Comparison of ENCODE assay signal across 10 mouse cellular contexts in the genomic region with DNA sequence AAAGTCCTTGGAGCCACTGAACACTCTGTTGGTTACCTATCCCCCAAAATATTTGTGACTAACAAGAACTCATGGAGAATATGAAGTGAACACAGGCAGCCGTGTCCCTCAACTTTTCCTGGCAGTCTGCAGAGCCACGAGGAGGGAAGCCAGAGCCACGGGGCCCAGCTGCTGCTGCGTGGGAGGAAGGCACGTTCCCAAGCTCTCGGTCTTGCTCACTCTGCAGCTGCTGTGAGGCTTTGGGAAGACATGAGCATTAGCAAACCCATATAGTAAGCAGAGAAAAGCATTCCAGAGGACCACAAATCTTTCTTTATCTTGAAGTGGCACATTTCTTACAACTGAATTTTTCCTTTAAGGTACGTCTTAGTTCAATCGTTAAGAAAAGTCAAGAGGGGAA.
DNase-seq lines count a peak whose midpoint lies in the region; ATAC-seq and TF ChIP-seq lines count a peak whose summit lies in the region.
"Had no signal": no experiment of that assay in that cellular context is flagged by ENCODE, and none has a peak within 500 bp of the region (broad histone marks: within the 10 kb centered on the region; RNA-seq: fewer than 3 reads in every experiment).

No protein-coding gene starts in this region.

- H3K4me2 ChIP-seq in midbrain, postnatal 0 days (ENCODE audit: low read depth, low read length, poor library complexity, severe bottlenecking) = no peak overlapping the region
- H3K4me2 ChIP-seq in midbrain, embryonic 16.5 days (ENCODE audit: low read length) = no peak overlapping the region

- H3K27ac ChIP-seq in midbrain, postnatal 0 days (ENCODE audit: low read depth, low read length) = no peak overlapping the region
- H3K27ac ChIP-seq in midbrain, embryonic 16.5 days (ENCODE audit: low read length) = no peak overlapping the region

- no peaks in the 10 kb centered on the region for H3K36me3 ChIP-seq in midbrain, postnatal 0 days (ENCODE audit: insufficient read depth, low read length)
- H3K36me3 ChIP-seq in midbrain, embryonic 16.5 days (ENCODE audit: control insufficient read depth, insufficient read depth, low read length) = no peaks in the 10 kb centered on the region
- H3K36me3 ChIP-seq: G1E had no signal

- TF ChIP-seq CTCF in midbrain, postnatal 0 days (IDR thresholded peaks at IDR 0.05) = no peak

- no peak for ATAC-seq in midbrain, postnatal 0 days (ENCODE audit: low FRiP score)
- ATAC-seq in midbrain, embryonic 16.5 days = no peak
- no peak for ATAC-seq in erythroblast, adult 5-6 weeks (replicated peaks; ENCODE audit: low FRiP score, poor library complexity, severe bottlenecking)

- no peaks in the 10 kb centered on the region for H3K27me3 ChIP-seq in midbrain, postnatal 0 days (ENCODE audit: insufficient read depth, low read length)
- H3K27me3 ChIP-seq in midbrain, embryonic 16.5 days (ENCODE audit: control insufficient read depth, insufficient read depth, low read depth, low read length) = no peaks in the 10 kb centered on the region

- DNase-seq in midbrain, postnatal 0 days (ENCODE audit: low spot score) = peak; percentile 9
- peak; percentile 60 to 67 for DNase-seq in gastrocnemius, adult 8-10 months (ENCODE audit: low spot score in 2 of 2)
- peak; percentile 5 for DNase-seq in kidney, adult 18-20 months
- DNase-seq in left cerebral cortex, postnatal 10 days (ENCODE audit: extremely low spot score in 1 of 2, low spot score in 2 of 2) = peak; percentile 65 to 81
- DNase-seq in ovary, postnatal 36 days (ENCODE audit: low spot score) = peak; percentile 60
- no peak for DNase-seq in cerebellum, adult 11 months

- no peak overlapping the region for H3K9ac ChIP-seq in midbrain, postnatal 0 days (replicated peaks; ENCODE audit: low read length, poor library complexity, severe bottlenecking)
- no peak overlapping the region for H3K9ac ChIP-seq in midbrain, embryonic 16.5 days (ENCODE audit: low read depth, low read length)

- H3K4me3 ChIP-seq in midbrain, postnatal 0 days (ENCODE audit: low read depth, low read length) = no peak overlapping the region
- no peak overlapping the region for H3K4me3 ChIP-seq in midbrain, embryonic 16.5 days (ENCODE audit: low read depth, low read length)
- H3K4me3 ChIP-seq: erythroblast, embryonic 14.5 days had no signal

- no peaks in the 10 kb centered on the region for H3K4me1 ChIP-seq in midbrain, postnatal 0 days (ENCODE audit: insufficient read depth, low read length)
- H3K4me1 ChIP-seq in midbrain, embryonic 16.5 days (ENCODE audit: control insufficient read depth, insufficient read depth, low read length) = no peaks in the 10 kb centered on the region

- intact Hi-C loops in left cerebral cortex, postnatal 10 days (cut with DNase I) = loop anchor here (10.0 kb wide), 1 partner anchor 383 kb away; the partner anchor contains the start of gene Plxdc2

- H3K9me3 ChIP-seq in midbrain, postnatal 0 days (ENCODE audit: low read length) = no peaks in the 10 kb centered on the region
- H3K9me3 ChIP-seq in midbrain, embryonic 16.5 days (replicated peaks; ENCODE audit: control insufficient read depth, low read length, poor library complexity, severe bottlenecking) = no peaks in the 10 kb centered on the region
- H3K9me3 ChIP-seq: G1E had no signal

- 67% methylated on average over 8 of the region's 8 CpGs for WGBS in midbrain, postnatal 0 days
- 62% methylated on average over 8 of the region's 8 CpGs for WGBS in midbrain, embryonic 16.5 days
